Mouse (Mus musculus) kidney, adult 2 months (tissue): ENCODE results near the gene Pex19.

Experiments used
- CTCF ChIP-seq: fragments of 200-500 bp; conservative IDR thresholded peaks from 2 replicates; pipeline ENCODE4 v1.5.1; 2011; ENCODE audit warnings: low read depth, mild to moderate bottlenecking, control low read depth, low read length, moderate library complexity, mixed read lengths; ENCODE audit not compliant: insufficient read depth, insufficient read length
- POLR2A ChIP-seq: fragments of 200-500 bp; IDR thresholded peaks from one replicate; pipeline ENCODE4 v1.6.1; 2011; ENCODE audit warnings: low read depth, low read length, control low read depth

DNA sequence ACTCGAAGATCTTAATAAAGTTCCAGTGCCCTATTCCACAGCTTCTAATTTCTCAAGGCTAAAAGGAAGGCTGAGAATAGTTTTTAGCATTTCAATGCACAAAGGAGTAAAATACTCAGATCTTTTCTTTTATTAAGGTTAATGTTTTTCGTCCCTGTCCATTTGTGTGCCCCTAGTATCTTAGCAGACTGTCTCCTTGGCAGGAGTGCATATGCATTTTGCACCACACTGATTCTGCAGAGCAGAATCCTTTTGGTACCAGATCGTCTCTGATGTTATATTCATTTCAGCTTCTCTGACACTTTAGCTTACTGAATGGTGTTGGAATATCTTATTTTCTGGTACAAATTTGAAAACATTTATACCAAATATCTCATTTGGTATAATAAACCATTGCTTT is 55.2 kb downstream of the Pex19 start:
- no peak for TF ChIP-seq CTCF
- no peak for TF ChIP-seq POLR2A
